Comparison of ENCODE assay signal across 27 mouse cellular contexts in the genomic region with DNA sequence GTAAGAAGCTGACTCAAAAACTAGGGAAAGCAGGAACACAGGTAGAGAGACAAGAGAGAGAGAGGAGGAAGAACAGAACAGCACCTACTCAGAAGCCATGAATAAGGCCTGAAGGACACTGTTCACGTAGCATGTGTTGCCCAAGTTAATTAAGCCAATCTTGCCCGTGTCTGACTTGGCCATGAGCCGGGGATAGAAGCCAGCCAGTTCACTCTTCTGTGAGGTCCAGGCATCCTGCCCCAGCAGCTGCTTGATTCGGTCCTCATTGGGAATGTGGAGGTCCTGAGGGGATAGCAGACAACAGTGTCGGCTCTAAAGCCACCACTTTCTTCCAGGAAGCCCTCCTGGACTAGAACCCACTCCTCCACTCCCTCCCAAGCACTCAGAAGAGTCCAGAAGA. TPM values are rescaled to one million over a fixed set of nuclear protein-coding genes. Genes with fewer than 3 reads are reported as not detected.
A peak's percentile ranks its signal among the peaks of the same experiment; 100 is the strongest.
DNase-seq lines count a peak whose midpoint lies in the region; ATAC-seq and TF ChIP-seq lines count a peak whose summit lies in the region.
"Had no signal": no experiment of that assay in that cellular context is flagged by ENCODE, and none has a peak within 500 bp of the region (broad histone marks: within the 10 kb centered on the region; RNA-seq: fewer than 3 reads in every experiment).

No protein-coding gene starts in this region.

- intact Hi-C loops in left cerebral cortex, postnatal 4 days (cut with DNase I): no loop called here

- TF ChIP-seq CTCF in thymus, adult 2 months (IDR thresholded peaks at IDR 0.05; ENCODE audit: borderline replicate concordance, control insufficient read depth, extremely low read depth, insufficient read depth, low read length, poor library complexity): no peak

- ATAC-seq in cerebellum, adult (ENCODE audit: insufficient number of reproducible peaks, low FRiP score, low TSS enrichment): no peak
- no peak for ATAC-seq in erythroblast, adult 5-6 weeks (replicated peaks; ENCODE audit: low FRiP score, poor library complexity, severe bottlenecking)
- ATAC-seq: forebrain, postnatal 0 days; intestine, postnatal 0 days; liver, postnatal 0 days; lung, postnatal 0 days; Patski had no signal

- H3K27me3 ChIP-seq in thymus, adult 2 months (ENCODE audit: control insufficient read depth, insufficient read depth, low read length): no peaks in the 10 kb centered on the region
- H3K27me3 ChIP-seq: CH12.LX; heart, embryonic 12.5 days; limb, embryonic 12.5 days; Patski had no signal

- no peak overlapping the region for H3K4me3 ChIP-seq in thymus, adult 2 months (ENCODE audit: control insufficient read depth, insufficient read depth, low read length)
- H3K4me3 ChIP-seq: heart, embryonic 12.5 days; hindbrain, embryonic 10.5 days; layer of hippocampus, adult 2 months; limb, embryonic 12.5 days; midbrain, embryonic 10.5 days had no signal

- peak; percentile 26 for DNase-seq in cerebellum, adult 9-11 months
- peak; percentile 80 for DNase-seq in left cerebral cortex, postnatal 4 days
- DNase-seq in left cerebral cortex, adult 9 months (ENCODE audit: low spot score in 2 of 2): no peak
- DNase-seq in thymus, postnatal 4 days: peak; percentile 3
- DNase-seq in thymus, adult 2 months: no peak
- DNase-seq: adrenal gland, adult 2 months; B cell, adult 2 months; forebrain, postnatal 0 days; heart, postnatal 10 days; kidney, postnatal 25 days; liver, postnatal 0 days; retina, postnatal 1 day; right cerebral cortex, postnatal 4 days; thymus, adult 18-20 months had no signal

- H3K27ac ChIP-seq in thymus, adult 2 months (ENCODE audit: control insufficient read depth, insufficient read depth, low read length): no peak overlapping the region
- H3K27ac ChIP-seq: hindbrain, embryonic 10.5 days; layer of hippocampus, adult 2 months; limb, embryonic 12.5 days; macrophage; midbrain, embryonic 10.5 days had no signal

- TF ChIP-seq POLR2A in thymus, adult 2 months (IDR thresholded peaks at IDR 0.05; ENCODE audit: control insufficient read depth, extremely low read depth, insufficient read depth, low read length, poor library complexity): no peak

- H3K4me1 ChIP-seq in thymus, adult 2 months (replicated peaks; ENCODE audit: control insufficient read depth, insufficient read depth, low read length): no peaks in the 10 kb centered on the region
- H3K4me1 ChIP-seq: hindbrain, embryonic 10.5 days; limb, embryonic 12.5 days; midbrain, embryonic 10.5 days had no signal

- 92% methylated on average over 5 of the region's 5 CpGs for WGBS in thymus, adult 2 months

- H3K36me3 ChIP-seq in thymus, adult 2 months (ENCODE audit: control insufficient read depth, insufficient read depth, low read length): no peaks in the 10 kb centered on the region

RNA-seq across cellular contexts. Expression of gene Usp35, which starts 17.2 kb away (rescaled TPM):
- 10 to 100 TPM; 12.9 to 13.8 TPM for total RNA-seq in left cerebral cortex, postnatal 4 days (2021)
- polyA plus RNA-seq in thymus, adult 2 months (2012; rRNA removed): 21.2 and 22.9 TPM in 2 replicates
- 0.38 TPM in 1 of 2 replicates, not detected in the other for total RNA-seq in erythroblast, adult 5-6 weeks (2015; ENCODE audit: low replicate concordance)
- 0.26 and 0.28 TPM in 2 replicates for total RNA-seq in erythroblast, adult 5-6 weeks (2017; ENCODE audit: low replicate concordance)
- total RNA-seq: granulocyte monocyte progenitor cell, adult 5-6 weeks had no signal

RNA-seq across cellular contexts. Expression of gene Kctd21, which starts 17.5 kb away (rescaled TPM):
- total RNA-seq in left cerebral cortex, postnatal 4 days (2021): 1 to 10 TPM; 5.0 to 5.8 TPM
- 3.7 and 4.3 TPM in 2 replicates for polyA plus RNA-seq in thymus, adult 2 months (2012; rRNA removed)
- 0.42 TPM in 1 of 2 replicates, not detected in the other for total RNA-seq in erythroblast, adult 5-6 weeks (2015; ENCODE audit: low replicate concordance)
- total RNA-seq in erythroblast, adult 5-6 weeks (2017; ENCODE audit: low replicate concordance): 0.14 and 0.43 TPM in 2 replicates

RNA-seq across cellular contexts. Expression of gene Alg8, which starts 56.8 kb away (rescaled TPM):
- total RNA-seq in left cerebral cortex, postnatal 4 days (2021): 10 to 100 TPM in 1 of 2 experiments, 1 to 10 TPM in 1; 9.4 to 12.4 TPM
- polyA plus RNA-seq in thymus, adult 2 months (2012; rRNA removed): 27.8 and 28.8 TPM in 2 replicates
- 9.4 and 25.7 TPM in 2 replicates for total RNA-seq in erythroblast, adult 5-6 weeks (2015; ENCODE audit: low replicate concordance)
- total RNA-seq in erythroblast, adult 5-6 weeks (2017; ENCODE audit: low replicate concordance): 2.9 and 10.2 TPM in 2 replicates

Comparison
In these comparisons a context has a peak if more than half of its experiments do, and no peak if none do; other contexts are left out.
1. DNase-seq: peak in cerebellum, adult 9-11 months (single experiment), left cerebral cortex, postnatal 4 days (single experiment) and thymus, postnatal 4 days (single experiment); none in left cerebral cortex, adult 9 months (0 of 2) and thymus, adult 2 months (single experiment).
2. RNA of gene Usp35, which starts 17.2 kb away (total RNA-seq): 12.9 to 13.8 TPM in left cerebral cortex, postnatal 4 days; 0.26 to 0.38 TPM in erythroblast, adult 5-6 weeks; every median in the first group is over 10 times any median in the second.
3. RNA of gene Kctd21, which starts 17.5 kb away (total RNA-seq): 5.0 to 5.8 TPM in left cerebral cortex, postnatal 4 days; 0.14 to 0.43 TPM in erythroblast, adult 5-6 weeks; every median in the first group is over 4 times any median in the second.